Mouse (Mus musculus): ENCODE data around the gene Cyp2d22. TPM values are rescaled to one million over a fixed set of nuclear protein-coding genes. Genes with fewer than 3 reads are reported as not detected.

Cyp2d22 gene
- polyA plus RNA-seq (2014; fragmentation: Illumina TruSeq; extraction: RNeasy Lipid Tissue Mini Kit (QIAGEN cat#74804); ENCODE audit: low read depth, low replicate concordance) = 73.7 TPM

DNA sequence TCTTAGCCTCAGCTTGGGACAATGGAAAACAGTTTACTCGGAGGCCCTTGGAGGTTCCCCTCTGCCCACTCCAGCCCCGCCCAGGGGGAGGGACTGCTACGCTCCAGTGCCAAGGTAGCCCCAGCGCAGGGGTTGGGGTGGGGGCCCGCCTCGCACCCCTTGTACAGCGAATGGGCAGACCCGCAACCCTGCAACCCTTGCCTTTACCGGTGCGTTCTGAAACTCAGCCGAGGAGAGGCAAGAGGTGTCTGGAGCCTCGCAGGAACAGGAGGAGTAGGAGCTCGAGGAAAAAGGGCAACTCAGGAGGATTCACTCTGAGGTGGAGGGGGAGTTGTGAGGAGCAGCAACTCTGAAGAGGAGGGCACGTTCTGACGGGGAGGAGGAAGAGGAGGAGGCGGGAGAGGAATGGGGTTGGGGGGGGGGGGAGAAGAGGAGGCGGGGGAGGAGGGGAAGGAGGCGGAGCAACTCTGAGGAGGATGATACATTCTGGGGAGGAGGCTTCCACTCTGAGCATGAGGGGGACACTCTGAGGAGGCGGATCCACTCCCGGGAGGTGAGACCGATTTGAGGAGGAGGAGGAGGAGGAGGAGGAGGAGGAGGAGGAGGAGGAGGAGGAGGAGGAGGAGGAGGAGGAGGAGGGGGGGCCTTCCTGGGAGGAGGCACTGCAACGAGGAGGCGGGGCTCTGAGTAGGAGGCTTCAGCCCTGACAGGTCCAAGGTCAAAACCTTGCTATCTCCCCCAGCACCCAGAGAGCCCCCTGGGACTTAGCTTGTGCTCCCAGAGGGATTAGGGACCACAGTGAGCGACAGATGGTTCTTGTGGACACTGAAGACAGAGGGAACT, at the start of gene Cyp2d22:
Gene Cyp2d22 (minus strand): TSS at position 390 of the 843 bp plus-strand sequence.

DNA sequence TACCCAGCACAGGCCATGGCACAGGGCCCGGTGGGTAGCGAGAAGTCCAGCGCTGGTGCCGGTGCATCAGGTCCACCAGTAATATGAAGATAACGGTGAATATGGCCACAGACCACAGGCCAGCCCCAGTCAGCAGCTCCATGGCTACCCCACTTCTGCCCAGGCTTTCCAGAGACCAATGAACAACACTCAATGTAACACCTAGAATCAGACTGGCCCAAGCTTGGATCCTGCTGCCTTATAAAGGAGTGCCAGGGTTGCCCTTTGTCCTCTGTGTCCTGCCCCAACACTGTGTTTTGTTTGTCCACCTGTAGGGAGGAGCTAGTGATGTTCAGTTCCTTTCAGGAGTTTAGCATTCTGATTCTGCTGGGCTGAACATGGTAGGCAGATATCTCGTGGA, 26.9 kb upstream of the Cyp2d22 start, which contains the start of gene Cyp2d10:
Gene Cyp2d10 (minus strand): TSS at position 215 of the 400 bp plus-strand sequence.

DNA sequence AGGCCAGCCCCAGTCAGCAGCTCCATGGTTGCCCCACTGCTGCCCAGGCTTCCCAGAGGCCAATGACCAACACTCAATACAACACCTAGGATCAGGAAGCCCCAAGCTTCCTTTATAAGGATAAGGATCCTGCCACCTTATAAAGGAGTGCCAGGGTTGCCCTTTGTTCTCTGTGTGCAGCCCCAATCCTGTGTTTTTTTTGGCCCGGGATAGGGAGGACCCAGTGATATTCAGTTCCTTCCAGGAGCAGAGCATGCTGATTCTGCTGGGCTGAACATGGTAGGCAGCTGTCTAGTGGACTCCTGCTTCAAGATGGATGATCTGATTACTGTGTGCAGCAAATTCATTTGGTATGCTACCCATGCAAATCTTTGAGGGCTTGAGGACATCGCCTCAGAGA, 13.9 kb upstream of the Cyp2d22 start, which contains the start of gene Cyp2d11:
Gene Cyp2d11 (minus strand): TSS at position 101 of the 400 bp plus-strand sequence.

DNA sequence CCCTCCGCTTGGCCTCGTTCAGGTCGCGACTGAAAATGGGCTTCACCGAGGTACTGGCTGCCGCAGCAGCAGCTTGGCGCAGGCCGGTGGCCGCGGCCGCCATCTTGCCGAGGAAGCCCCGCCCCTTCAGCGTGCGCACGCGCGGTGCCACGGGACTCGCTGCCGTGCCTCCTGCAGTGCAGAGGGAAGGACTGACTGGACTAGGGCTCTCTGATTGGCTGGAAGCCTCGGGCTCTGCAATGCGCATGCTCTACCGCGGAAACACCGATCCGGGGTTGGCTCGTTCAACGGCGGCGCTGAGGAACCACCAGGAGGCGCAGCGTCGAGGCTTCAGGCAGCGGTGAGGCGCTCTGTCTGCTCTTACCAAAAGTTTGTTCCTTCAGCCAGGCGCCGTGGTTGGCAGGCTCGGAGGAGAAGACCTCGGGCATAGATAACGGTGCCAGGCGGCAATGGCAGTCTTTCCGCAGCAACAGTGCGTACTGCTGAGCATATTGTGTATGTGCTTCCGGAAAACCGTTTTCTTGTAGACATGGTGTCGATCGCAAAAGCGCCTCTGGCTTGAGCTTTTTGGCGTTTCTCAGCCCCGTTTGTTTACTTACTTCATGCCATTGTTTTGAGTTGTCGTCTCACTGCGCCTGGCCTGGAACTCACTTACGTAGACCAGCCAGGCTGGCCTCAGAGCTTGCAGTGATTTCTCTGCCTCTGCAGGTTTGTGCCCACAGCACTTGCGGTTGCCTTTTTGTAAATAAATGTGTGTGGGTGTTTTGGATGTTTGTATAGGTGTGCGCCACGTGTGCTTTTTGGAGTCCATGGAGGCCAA, 25.7 kb downstream of the Cyp2d22 start, which contains the start of gene Ndufa6:
Gene Ndufa6 (minus strand): TSS at position 197 of the 820 bp plus-strand sequence.

DNA sequence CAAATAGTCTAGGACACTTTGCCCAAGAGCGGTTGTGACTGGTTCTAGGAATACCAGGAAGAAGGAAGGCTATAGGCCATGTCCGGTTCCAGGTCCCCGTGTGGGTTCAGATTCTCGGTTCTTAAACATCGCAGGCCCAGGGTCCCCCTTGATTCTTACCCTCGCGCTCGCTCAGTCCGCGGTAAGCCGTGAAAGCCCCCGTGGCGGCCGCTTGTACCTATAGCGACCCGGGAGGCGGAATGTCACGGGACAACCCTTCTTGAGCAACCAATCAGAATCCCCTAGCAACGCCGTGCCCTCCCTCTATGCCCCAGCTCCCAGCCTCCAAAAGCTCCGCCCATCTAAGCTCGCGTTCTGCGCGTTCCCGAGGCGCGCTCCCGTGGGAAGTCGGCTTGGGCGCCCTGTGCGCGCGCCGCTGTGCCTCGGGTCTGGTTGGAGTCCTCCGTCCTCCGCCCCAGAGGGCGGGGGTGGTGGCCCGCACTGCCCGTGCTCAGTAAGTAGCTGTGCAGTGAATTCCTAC, 41.4 kb downstream of the Cyp2d22 start, which contains the start of the genes Naga, Pheta2 and Smdt1:
Gene Naga (minus strand): TSS at position 333 of the 520 bp plus-strand sequence.
Gene Pheta2 (plus strand): TSS at position 350 of the 520 bp plus-strand sequence.
Gene Smdt1 (plus strand): TSS at position 367 of the 520 bp plus-strand sequence.

Other genes starting within 250 kb of the Cyp2d22 start
- gene Srebf2, start 233.1 kb downstream of the Cyp2d22 start, polyA plus RNA-seq (2014; fragmentation: Illumina TruSeq; extraction: RNeasy Lipid Tissue Mini Kit (QIAGEN cat#74804); ENCODE audit: low read depth, low replicate concordance) = 7.5 TPM
- not detected for gene Shisa8, start 167.4 kb downstream of the Cyp2d22 start, polyA plus RNA-seq (2014; fragmentation: Illumina TruSeq; extraction: RNeasy Lipid Tissue Mini Kit (QIAGEN cat#74804); ENCODE audit: low read depth, low replicate concordance)
- not detected for gene Tnfrsf13c, start 155.9 kb downstream of the Cyp2d22 start, polyA plus RNA-seq (2014; fragmentation: Illumina TruSeq; extraction: RNeasy Lipid Tissue Mini Kit (QIAGEN cat#74804); ENCODE audit: low read depth, low replicate concordance)
- 2.0 TPM for gene Cenpm, start 135.5 kb downstream of the Cyp2d22 start, polyA plus RNA-seq (2014; fragmentation: Illumina TruSeq; extraction: RNeasy Lipid Tissue Mini Kit (QIAGEN cat#74804); ENCODE audit: low read depth, low replicate concordance)
- gene 1500009C09Rik, start 127.9 kb downstream of the Cyp2d22 start, polyA plus RNA-seq (2014; fragmentation: Illumina TruSeq; extraction: RNeasy Lipid Tissue Mini Kit (QIAGEN cat#74804); ENCODE audit: low read depth, low replicate concordance) = not detected
- not detected for gene Sept3, start 105.4 kb downstream of the Cyp2d22 start, polyA plus RNA-seq (2014; fragmentation: Illumina TruSeq; extraction: RNeasy Lipid Tissue Mini Kit (QIAGEN cat#74804); ENCODE audit: low read depth, low replicate concordance)
- gene Wbp2nl, start 81.3 kb downstream of the Cyp2d22 start, polyA plus RNA-seq (2014; fragmentation: Illumina TruSeq; extraction: RNeasy Lipid Tissue Mini Kit (QIAGEN cat#74804); ENCODE audit: low read depth, low replicate concordance) = not detected
- 10.4 TPM for gene Naga, start 41.3 kb downstream of the Cyp2d22 start, polyA plus RNA-seq (2014; fragmentation: Illumina TruSeq; extraction: RNeasy Lipid Tissue Mini Kit (QIAGEN cat#74804); ENCODE audit: low read depth, low replicate concordance)
- 0.26 TPM for gene Pheta2, start 41.3 kb downstream of the Cyp2d22 start, polyA plus RNA-seq (2014; fragmentation: Illumina TruSeq; extraction: RNeasy Lipid Tissue Mini Kit (QIAGEN cat#74804); ENCODE audit: low read depth, low replicate concordance)
- 34.1 TPM for gene Smdt1, start 41.3 kb downstream of the Cyp2d22 start, polyA plus RNA-seq (2014; fragmentation: Illumina TruSeq; extraction: RNeasy Lipid Tissue Mini Kit (QIAGEN cat#74804); ENCODE audit: low read depth, low replicate concordance)
- 404 TPM for gene Ndufa6, start 25.9 kb downstream of the Cyp2d22 start, polyA plus RNA-seq (2014; fragmentation: Illumina TruSeq; extraction: RNeasy Lipid Tissue Mini Kit (QIAGEN cat#74804); ENCODE audit: low read depth, low replicate concordance)
- not detected for gene Cyp2d11, start 13.8 kb upstream of the Cyp2d22 start, polyA plus RNA-seq (2014; fragmentation: Illumina TruSeq; extraction: RNeasy Lipid Tissue Mini Kit (QIAGEN cat#74804); ENCODE audit: low read depth, low replicate concordance)
- gene Cyp2d10, start 26.9 kb upstream of the Cyp2d22 start, polyA plus RNA-seq (2014; fragmentation: Illumina TruSeq; extraction: RNeasy Lipid Tissue Mini Kit (QIAGEN cat#74804); ENCODE audit: low read depth, low replicate concordance) = 174 TPM
- gene Cyp2d9, start 53.2 kb upstream of the Cyp2d22 start, polyA plus RNA-seq (2014; fragmentation: Illumina TruSeq; extraction: RNeasy Lipid Tissue Mini Kit (QIAGEN cat#74804); ENCODE audit: low read depth, low replicate concordance) = 18.5 TPM
- not detected for gene Cyp2d12, start 174.8 kb upstream of the Cyp2d22 start, polyA plus RNA-seq (2014; fragmentation: Illumina TruSeq; extraction: RNeasy Lipid Tissue Mini Kit (QIAGEN cat#74804); ENCODE audit: low read depth, low replicate concordance)
- not detected for gene Cyp2d34, start 240.7 kb upstream of the Cyp2d22 start, polyA plus RNA-seq (2014; fragmentation: Illumina TruSeq; extraction: RNeasy Lipid Tissue Mini Kit (QIAGEN cat#74804); ENCODE audit: low read depth, low replicate concordance)